Mouse (Mus musculus): ENCODE data around the gene Shc2.

The Shc2 gene

GRCm38 (mm10) chr10:79668076-79668475 is 30.4 kb upstream of the Shc2 start:
- DNase-seq (ENCODE audit: low spot score) = no peak

GRCm38 (mm10) chr10:79666493-79666892 is 28.8 kb upstream of the Shc2 start:
- DNase-seq (ENCODE audit: low spot score) = no peak

- DNase-seq (ENCODE audit: low spot score) = no peak
Observed at GRCm38 (mm10) chr10:79665051-79665450, 27.3 kb upstream of the Shc2 start.

GRCm38 (mm10) chr10:79664131-79664665 is 26.5 kb upstream of the Shc2 start, which contains the start of gene Madcam1:
Madcam1 (plus strand) TSS chr10:79664559.
- no peak for DNase-seq (ENCODE audit: low spot score)

DNA sequence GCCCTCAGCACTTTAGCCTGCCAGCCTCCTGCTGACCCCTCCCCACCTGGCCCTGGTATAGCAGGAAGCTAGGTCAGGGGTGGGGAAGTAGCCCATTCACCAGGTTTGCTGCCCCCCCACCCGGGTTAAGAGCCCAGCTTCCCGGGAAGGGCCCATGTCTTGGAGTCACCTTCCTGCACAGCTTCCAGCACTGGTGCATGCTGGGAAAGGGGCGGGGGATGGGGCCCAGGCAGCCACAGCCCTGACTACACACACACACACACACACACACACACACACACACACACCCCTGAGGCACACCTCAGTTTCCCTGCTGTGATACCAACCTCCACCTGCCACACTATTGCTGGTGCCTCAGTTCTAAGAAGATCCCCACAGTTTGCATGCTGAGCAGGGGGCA is 24.1 kb upstream of the Shc2 start:
- DNase-seq (ENCODE audit: low spot score) = no peak

GRCm38 (mm10) chr10:79660298-79660697 is 22.6 kb upstream of the Shc2 start:
- no peak for DNase-seq (ENCODE audit: low spot score)

- no peak for DNase-seq (ENCODE audit: low spot score)
Observed at GRCm38 (mm10) chr10:79658829-79659228, 21.1 kb upstream of the Shc2 start.

- DNase-seq (ENCODE audit: low spot score) = no peak
Observed at GRCm38 (mm10) chr10:79654946-79655395, 17.3 kb upstream of the Shc2 start.

DNA sequence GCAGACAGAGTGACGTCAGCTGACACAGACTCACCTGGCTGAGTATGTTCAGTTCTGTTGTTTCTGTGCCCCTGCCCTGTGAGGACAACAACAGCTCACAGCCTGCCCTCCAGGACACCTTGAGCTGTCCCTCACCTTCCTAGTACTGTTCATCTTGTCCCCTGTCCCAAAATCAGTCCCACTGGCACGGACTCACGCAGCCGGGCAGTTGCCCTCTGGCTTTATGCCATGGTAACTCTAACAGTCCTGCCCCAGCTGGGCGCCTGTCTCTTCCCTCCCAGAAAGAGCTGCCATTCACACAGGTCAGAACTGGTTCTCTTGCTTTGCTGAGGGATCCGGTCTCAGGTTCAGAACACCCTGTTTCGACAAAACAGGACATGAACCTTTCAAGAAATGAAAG is 15.1 kb upstream of the Shc2 start:
- DNase-seq (ENCODE audit: low spot score) = no peak

DNA sequence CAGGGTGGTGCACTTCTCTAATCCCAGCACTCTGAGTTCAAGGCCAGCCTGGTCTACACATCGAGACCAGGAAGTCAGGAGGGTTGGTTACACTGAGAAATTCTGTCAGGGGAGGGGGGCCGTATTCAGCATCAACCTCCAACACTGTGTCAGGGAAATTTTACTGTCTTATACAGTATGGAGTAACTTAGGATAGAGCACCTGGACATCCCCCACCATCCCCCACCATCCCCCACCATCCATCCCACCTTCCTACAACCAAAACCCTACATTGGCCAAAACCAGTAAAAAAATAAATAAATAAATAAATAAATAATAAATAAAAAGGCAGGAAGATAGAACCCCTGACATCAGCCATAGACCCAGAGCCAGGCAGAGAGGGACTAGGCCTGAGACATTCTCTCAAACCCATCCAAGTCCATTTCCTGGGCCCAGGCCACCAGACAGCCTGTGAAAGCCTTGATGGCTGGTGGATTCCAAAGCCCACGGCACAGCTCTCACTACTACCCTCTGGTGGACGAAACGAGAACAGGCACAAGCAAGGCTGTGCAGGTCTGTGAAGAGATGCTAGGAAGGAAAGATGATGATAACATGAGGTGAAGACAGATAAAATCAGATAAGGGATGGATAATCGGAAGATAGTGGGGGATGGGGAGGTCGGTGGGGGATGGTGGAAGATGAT is 11.5 kb upstream of the Shc2 start:
- DNase-seq (ENCODE audit: low spot score) = peak; percentile 48

GRCm38 (mm10) chr10:79645711-79646110 is 8.0 kb upstream of the Shc2 start, which contains the start of gene Odf3l2:
Odf3l2 (minus strand) TSS chr10:79645738.
- DNase-seq (ENCODE audit: low spot score) = no peak

DNA sequence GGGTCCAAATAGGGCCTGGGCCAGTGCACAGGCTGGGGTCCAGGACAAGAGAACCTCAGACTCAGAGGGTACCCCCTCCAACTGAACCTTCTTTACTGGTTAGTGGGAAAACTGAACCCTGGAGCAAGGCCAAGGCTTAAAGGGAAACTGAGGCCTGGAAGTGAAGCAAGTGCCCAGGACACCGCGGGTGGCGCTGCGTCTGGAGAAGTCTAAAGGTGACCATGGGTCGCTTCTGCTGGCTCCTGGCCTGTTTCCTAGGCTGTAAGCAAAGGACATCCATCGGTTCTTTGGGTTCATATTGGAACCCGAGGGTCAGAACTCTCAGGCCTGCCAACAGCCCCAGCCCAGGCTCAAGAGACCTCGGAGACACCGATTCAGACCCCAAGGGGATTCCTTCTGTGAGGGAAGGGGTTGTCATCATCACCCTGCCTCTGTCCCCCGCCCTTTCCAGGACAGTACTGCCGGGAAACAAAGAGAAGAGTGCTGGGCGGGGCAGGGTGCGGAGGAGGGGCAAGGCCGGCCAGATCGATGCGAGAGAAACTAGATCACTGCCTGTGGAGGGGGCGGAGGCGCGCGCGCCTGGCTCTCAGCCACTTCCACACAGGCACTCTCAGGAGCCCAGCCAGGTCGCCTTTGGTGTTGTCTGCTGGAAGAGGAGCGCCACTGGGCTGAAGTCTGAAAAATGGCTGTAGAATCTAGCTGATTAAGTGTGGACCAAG is 927 bp upstream of the Shc2 start:
- no peak for DNase-seq (ENCODE audit: low spot score)

GRCm38 (mm10) chr10:79636287-79636686 is 1.4 kb downstream of the Shc2 start:
- DNase-seq (ENCODE audit: low spot score) = no peak

DNA sequence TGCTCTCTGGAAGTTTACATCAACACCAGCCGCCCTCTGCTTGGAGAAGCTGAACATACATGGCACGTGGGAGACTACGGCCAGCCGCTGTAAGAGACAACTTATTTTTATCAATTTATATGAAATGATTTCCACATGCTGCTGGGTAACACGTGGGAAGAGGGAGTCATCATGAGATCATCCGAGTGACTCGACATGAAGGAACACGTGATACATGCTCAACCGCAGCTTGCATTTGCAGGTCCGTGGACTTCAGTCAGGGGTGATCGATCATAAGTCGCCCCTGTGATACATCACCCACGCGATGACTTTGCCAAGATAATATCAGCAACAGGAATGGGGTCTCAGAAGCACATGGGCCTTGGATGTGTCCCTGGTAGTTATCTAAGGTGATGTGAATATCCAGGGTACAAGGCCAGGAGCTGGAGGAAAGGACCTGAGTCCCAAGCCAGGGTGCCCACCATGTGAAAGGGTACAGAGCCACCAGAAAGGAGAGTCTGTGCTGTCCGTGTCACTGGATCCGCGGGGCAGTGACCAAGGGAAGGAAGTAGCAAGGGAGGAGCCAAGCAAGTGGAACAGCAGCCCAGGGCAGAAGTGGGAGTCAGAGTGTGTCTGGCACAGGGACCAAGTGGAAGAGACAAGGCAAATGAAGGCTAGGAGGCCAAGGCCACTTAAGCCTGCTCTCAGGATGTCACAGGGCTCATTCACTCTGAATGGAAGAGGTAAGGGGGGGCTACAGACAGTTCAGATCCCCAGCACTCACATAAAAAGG is 4.5 kb downstream of the Shc2 start:
- DNase-seq (ENCODE audit: low spot score) = no peak

GRCm38 (mm10) chr10:79631432-79631831 is 6.3 kb downstream of the Shc2 start:
- DNase-seq (ENCODE audit: low spot score) = no peak

- no peak for DNase-seq (ENCODE audit: low spot score)
Observed at GRCm38 (mm10) chr10:79628377-79628776, 9.3 kb downstream of the Shc2 start.

- DNase-seq (ENCODE audit: low spot score) = no peak
Observed at GRCm38 (mm10) chr10:79626156-79626555, 11.6 kb downstream of the Shc2 start.

- DNase-seq (ENCODE audit: low spot score) = no peak
Observed at GRCm38 (mm10) chr10:79625398-79625797, 12.3 kb downstream of the Shc2 start.

- DNase-seq (ENCODE audit: low spot score) = no peak
Observed at GRCm38 (mm10) chr10:79623950-79624349, 13.8 kb downstream of the Shc2 start.

DNA sequence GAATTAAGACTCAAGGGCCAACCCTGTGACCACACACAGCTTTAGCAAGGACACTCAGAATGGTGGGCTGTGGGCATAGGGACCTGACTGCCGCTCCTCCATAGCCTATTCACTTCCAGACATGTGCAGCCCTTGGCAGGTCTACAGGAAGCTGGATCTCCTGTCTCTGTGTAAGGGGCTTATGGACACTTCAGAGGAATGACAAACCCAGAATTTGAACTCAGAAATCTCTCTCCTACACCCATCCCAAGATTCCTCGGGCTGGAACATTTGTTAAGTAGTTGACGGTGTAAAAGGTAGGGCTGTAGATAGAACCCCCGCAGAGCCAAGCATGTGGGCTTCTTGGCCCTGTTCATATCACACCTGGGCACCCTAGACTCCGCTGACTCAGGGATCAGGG is 21.3 kb downstream of the Shc2 start:
- no peak for DNase-seq (ENCODE audit: low spot score)

DNA sequence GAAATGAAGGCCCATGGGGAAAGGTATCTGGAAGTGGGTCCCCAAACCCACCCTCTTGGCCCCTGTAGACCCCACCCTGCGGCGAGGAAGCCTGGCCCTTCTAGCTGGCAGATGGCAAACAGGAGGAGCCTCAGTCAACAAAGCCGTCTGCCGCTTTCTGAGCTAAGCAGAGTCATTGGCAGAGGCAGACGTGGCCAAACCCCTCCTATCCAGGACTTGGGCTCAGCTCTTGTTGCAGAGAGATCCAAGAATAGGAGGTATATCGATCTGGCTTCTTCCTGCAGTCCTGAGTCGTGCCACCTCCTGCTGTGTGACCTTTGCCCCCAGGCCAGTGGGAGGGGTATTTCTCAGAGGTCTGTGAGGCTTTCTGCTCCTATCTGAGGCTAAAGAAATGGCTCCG is 21.9 kb downstream of the Shc2 start:
- no peak for DNase-seq (ENCODE audit: low spot score)

- no peak for DNase-seq (ENCODE audit: low spot score)
Observed at GRCm38 (mm10) chr10:79614305-79614643, 23.4 kb downstream of the Shc2 start.
